Mouse (Mus musculus) mouse embryonic stem cell (cell line): ENCODE results near the gene Idh2.

Experiments
- in situ Hi-C, 2 experiments: fragments of 300-500 bp; cut with MboI; formaldehyde crosslinking; loops; 1 replicate in 1 of 2; 3 replicates in 1 of 2; pipeline ENCODE4 v1.14.3; 2019 to 2020; ENCODE audit warnings: low sequenced_read_pairs in 2 of 2, low pct_unique_long_range_greater_than_20kb in 1 of 2, mixed read lengths in 1 of 2; ENCODE audit not compliant: unreplicated experiment in 1 of 2

The Idh2 gene

DNA sequence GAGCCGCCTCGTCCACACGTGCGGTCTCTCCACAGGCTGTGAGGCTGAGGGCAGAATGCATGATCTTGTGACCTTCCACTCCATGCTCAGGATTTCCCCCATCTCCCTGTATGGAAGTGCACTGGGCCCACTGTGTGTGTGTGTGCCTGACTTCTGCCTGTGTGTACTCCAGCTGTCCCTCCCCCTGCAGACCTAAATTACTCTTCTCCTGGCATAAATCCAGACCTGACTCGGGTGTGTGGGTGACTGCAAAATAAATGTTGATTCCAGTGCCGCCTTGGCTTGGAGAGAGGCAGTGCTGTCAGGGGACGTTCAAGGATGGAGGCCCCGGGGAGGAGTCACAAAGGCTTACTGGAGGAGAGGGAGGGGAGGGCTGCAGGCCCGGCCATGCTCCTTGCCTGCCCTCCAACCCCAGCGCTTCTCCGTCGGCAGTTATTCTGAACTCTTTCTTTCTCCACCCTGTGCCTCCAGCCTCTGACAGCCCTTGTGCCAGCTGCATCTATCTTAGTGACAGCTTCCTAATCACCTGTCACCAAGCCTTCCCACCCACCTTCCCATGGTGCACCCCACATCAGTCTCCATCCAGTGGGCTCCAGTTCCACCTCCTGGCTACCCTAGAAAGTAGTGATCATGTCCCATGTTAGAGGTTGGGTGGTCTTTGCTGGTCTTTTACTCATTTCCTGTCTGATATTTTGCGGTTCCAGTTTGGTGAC is 45.4 kb downstream of the Idh2 start:
- in situ Hi-C loops: no loop called here

GRCm38 (mm10) chr7:80068341-80068740 is 46.9 kb downstream of the Idh2 start:
- in situ Hi-C loops: no loop called here

DNA sequence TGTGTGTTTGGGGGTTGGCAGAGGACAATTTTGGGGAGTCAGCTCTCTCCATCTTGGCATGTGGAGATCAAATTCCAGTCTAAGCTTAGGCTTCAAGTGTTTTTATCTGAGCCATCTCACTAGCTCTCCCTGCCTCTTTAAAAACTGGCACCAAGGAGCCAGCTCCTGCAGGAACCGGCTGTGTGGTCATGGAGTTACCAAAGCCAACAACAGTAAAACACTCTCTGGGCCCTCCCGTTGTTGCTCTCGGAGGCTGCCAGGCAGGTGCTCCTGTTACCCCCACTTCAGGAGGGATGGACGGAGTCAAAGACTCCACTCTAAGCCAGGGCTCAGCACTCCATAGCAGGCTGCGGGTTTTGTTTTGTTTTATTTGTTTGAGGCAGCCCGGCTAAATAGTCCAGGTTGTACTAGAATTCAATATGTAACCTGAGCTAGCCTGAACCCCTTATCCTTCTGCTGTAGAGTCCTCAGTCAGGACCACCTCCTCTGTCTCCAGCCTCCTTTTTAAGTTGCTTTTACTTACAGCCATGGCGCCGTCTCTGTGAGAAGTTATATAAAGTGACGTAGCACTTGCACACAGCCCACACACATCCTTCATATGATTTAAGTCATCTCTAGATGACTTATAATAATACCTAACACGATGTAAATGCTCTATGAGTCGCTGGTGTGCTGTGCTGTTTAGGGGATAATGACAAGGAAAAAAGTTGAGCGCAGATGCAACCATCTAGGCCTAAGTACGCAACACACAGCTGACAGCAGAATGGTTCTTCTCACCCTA is 48.3 kb downstream of the Idh2 start:
- in situ Hi-C loops: no loop called here

- in situ Hi-C loops: no loop called here
Observed at GRCm38 (mm10) chr7:80065250-80065649, 49.9 kb downstream of the Idh2 start.

- in situ Hi-C loops: no loop called here
Observed at GRCm38 (mm10) chr7:80063902-80064736, 51.1 kb downstream of the Idh2 start.

- in situ Hi-C loops: no loop called here
Observed at GRCm38 (mm10) chr7:80063244-80063643, 51.9 kb downstream of the Idh2 start.

GRCm38 (mm10) chr7:80062083-80062826 is 52.9 kb downstream of the Idh2 start:
- in situ Hi-C loops: no loop called here

DNA sequence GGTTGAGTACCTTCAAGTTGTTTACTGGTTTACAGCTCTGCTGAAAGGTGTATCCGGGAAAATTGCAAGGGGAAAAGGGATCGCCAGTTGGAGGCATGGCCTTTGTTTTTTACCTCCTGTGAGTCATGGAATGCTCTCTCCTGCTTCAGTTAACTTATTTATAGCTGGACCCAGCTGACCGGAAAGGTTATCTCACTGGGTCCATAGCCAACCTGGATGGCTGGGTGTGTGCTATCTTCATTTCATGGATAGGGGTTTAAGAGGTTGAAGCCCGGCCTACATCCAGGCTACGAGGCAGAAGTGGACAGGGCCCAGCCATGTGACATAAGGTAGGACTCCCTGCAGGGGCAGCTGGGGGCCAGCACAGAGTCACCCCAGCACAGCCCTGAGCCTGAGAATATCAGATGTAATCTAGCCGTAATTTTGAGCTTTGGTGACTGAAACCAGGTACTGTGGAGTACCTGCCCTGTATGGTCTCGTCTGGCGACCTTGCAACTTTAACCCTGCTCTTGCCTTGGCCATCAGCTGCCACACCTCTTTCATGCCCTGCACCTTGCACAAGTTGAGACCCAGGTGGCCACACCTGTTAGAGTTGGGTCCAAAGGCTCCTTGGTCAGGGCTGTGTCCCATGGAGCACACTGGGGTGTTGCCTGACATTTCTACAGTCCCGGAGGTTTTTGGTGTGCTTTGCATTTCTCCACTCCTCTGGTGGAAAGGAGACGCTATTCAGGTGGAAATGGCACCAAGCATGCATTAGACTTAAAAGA is 55.0 kb downstream of the Idh2 start:
- in situ Hi-C loops: no loop called here

- in situ Hi-C loops: no loop called here
Observed at GRCm38 (mm10) chr7:80059064-80059838, 55.9 kb downstream of the Idh2 start.

DNA sequence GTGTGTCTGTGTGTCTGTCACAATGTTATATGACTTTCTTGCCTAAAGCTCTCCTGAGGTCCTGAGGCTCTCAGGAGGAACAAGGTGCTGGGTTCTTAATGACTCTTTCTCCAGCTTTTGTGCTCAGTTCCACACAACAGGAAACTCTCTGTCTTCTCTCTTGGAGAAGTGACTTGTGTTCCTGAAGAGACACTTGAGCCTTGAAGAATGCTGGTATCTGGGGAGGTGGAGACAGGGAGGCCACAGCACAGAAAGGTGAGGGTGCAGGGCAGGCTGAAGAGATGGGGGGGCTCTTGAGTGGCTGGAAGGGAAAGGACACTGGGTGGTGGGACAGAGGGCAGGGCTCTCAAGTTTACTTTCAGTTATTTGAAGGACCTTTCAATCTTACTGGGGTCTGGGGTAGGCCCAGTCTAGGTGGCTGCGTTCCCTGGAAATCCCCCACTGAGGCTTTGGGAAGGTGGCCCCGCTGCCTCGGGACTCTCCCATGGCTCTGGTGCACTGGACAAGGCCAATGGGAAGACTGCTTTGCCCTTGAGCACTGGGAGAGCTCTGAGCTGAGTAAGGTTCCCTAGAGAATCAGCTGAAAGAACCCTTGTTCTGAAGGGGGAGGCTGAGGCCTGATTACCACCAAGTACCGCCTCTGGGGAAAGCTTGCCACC is 56.7 kb downstream of the Idh2 start:
- in situ Hi-C loops: no loop called here

GRCm38 (mm10) chr7:80057781-80058180 is 57.4 kb downstream of the Idh2 start:
- in situ Hi-C loops: no loop called here

DNA sequence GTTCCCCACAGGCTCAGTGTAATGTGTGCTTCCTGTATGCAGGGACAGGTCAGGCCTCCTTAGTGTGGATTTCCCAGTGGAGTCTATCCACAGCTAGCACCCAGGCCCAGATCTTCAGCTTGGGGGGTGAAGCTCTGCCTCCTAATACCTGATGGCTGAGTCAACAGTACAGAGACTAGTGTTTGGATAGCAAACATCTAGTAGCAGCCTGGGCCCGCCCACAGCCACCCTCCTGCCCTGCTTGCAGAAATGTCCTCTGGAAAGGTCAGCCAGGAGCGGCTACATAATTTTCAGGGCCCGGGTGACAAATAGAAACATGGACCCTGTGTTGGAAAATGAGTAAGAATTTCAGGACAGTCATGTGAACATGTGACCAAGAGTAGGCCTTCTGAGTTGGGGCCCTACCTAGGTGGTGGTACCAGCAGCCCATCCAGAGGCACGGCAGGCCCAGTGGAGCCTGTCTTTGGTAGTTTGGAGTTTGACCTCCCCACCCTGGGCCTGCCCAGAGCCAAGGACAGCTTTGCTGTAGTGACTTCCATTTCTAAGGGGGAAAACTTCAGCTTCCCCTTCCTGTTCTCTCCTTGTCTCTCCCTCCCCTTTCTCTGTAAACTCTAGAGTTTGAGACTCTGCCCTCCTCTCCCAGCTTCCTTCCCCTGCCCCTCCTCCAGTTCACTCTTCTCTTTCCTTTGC is 58.0 kb downstream of the Idh2 start:
- in situ Hi-C loops: no loop called here

GRCm38 (mm10) chr7:80055781-80056180 is 59.4 kb downstream of the Idh2 start:
- in situ Hi-C loops: no loop called here

DNA sequence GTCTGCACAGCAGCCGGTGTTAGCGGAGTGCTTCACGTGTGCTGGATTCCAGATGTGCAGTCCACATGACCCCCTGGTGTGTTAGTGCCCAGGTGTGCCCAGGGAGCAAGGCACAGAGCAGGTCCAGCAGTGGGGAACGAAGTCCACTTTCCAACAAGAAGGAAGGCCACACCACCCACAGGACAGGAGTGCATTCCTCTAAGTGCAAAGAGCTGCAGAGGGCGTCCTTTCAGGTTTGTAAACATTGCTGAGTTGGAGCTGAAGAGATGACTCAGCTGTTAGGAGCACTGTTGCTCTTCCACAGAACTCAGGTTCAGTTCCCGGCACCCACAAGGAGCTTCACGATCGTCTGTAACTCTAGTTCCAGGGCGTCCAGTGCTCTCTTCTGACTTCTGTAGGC is 62.0 kb downstream of the Idh2 start:
- in situ Hi-C loops: no loop called here

DNA sequence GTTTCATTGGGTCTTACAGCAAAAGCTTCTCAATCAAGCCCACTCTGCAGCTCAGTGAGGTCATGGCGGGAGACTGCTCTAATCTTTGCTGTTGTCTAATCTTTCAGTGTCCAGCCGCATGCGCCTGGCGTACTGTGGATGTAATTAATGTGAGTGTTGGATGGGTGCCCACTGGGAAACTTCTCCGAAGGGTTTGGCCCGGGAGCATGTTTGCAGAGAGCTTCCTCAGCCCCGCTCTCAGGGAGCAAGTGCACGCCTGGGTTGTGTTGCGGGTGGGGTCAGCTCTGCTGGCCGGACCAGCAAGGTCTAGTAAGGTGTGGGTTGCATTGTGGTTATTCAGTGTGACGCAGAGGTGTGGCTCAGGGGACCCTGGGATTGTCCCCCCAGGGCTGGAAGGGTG is 62.9 kb downstream of the Idh2 start:
- in situ Hi-C loops: no loop called here

DNA sequence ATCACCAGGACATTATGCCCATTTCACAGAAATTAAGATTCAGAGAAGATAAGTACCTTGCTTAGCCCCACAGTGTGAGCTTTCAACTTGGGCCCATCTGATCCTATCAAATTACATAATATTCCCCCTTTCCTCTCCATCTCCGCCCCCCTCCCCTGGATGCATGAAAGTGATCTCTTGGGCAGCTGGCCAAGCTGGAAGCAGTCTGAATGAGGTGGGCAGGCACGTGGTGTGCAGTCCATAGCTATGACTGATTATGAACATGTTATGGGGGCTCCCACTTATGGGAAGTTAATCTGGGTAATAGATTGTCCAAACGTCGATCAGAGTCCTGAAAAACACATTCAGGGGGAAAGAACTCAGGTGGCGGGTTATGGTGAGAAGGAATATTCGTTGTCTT is 63.4 kb downstream of the Idh2 start:
- in situ Hi-C loops: no loop called here
